Mouse (Mus musculus) layer of hippocampus, postnatal 36 days (tissue): ENCODE measurements around the gene Zbtb44. TPM values are rescaled to one million over a fixed set of nuclear protein-coding genes. Genes with fewer than 3 reads are reported as not detected.

Source experiments
- DNase-seq, 2 experiments: peaks; one replicate each; pipeline ENCODE4 v3.0.0; 2022
- total RNA-seq, 2 experiments: library from RNA; stranded (reverse); gene quantifications; 2 replicates each; pipeline ENCODE4 v1.2.3; 2021

Gene Zbtb44
- total RNA-seq, 2 experiments from 2014 or later: 42.0 to 42.1 TPM

GRCm38 (mm10) chr9:31115586-31115985 lies 85.1 kb downstream of the Zbtb44 start:
- no peak for DNase-seq

- no peak for DNase-seq
These were observed 86.6 kb downstream of the Zbtb44 start for GRCm38 (mm10) chr9:31117088-31117487.

GRCm38 (mm10) chr9:31117488-31117887 lies 87.0 kb downstream of the Zbtb44 start:
- DNase-seq: no peak

GRCm38 (mm10) chr9:31118520-31119298 lies 88.3 kb downstream of the Zbtb44 start:
- DNase-seq: no peak

- no peak for DNase-seq
These were observed 89.0 kb downstream of the Zbtb44 start for GRCm38 (mm10) chr9:31119405-31119804.

- DNase-seq: no peak
These were observed 89.6 kb downstream of the Zbtb44 start for GRCm38 (mm10) chr9:31119882-31120532.

DNA sequence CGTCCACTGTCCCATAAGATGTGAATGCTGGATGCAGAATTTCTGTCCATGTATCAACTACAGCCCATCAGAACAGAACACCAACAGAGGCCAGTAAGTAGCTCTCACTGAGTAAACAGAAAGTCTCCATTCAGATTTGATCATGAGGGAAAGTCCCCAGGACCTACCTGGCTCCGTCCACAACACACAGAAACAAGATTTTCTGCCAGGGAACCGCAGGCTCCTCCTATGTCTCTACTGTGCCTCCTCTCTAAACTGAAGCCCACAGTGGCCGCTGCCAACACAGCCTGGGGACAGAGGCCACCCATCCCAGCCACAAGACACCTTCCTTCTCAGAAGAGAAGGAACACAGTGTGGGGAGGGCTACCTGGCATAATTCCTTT lies 90.1 kb downstream of the Zbtb44 start:
- no peak for DNase-seq

- DNase-seq: no peak
These were observed 92.1 kb downstream of the Zbtb44 start for GRCm38 (mm10) chr9:31122464-31123030.

Other genes with a start within 250 kb of the Zbtb44 start
- gene Adamts15, start 108.2 kb upstream of the Zbtb44 start, total RNA-seq: 1 to 10 TPM; 4.1 to 4.5 TPM
- 1 to 10 TPM; 2.9 to 4.0 TPM for gene Adamts8, start 88.1 kb upstream of the Zbtb44 start, total RNA-seq
- under 1 TPM; 0.43 to 0.60 TPM for gene St14, start 101.2 kb downstream of the Zbtb44 start, total RNA-seq
- gene Aplp2, start 181.2 kb downstream of the Zbtb44 start, total RNA-seq: 100 to 1,000 TPM; 440 to 478 TPM
- gene Prdm10, start 249.9 kb downstream of the Zbtb44 start, total RNA-seq: 10 to 100 TPM; 22.6 to 23.4 TPM